Mouse (Mus musculus): Measurements from ENCODE around the gene Clk1. TPM values are rescaled to one million over a fixed set of nuclear protein-coding genes. Genes with fewer than 3 reads are reported as not detected.

The Clk1 gene
- polyA plus RNA-seq (2012; rRNA removed), result 37.5 and 48.1 TPM in 2 replicates

GRCm38 (mm10) chr1:58423371-58424248 lies at the start of gene Clk1:
TSS of gene Clk1 (minus strand) at chr1:58424066.
- peak; percentile 82 to 95 for DNase-seq (ENCODE audit: low read depth in 1 of 2, low spot score in 2 of 2)
- peaks cover 26% of the 10 kb centered on the region for H3K36me3 ChIP-seq (ENCODE audit: control insufficient read depth, insufficient read depth, low read length)
- TF ChIP-seq POLR2A (IDR thresholded peaks at IDR 0.05; ENCODE audit: low read depth, low read length) (peak; percentile 96), CTCF (IDR thresholded peaks at IDR 0.05; ENCODE audit: extremely low read depth, insufficient read depth, insufficient read length, insufficient replicate concordance) (no peak)
- H3K4me1 ChIP-seq (ENCODE audit: control insufficient read depth, insufficient read depth, insufficient read length), result peaks cover 5% of the 10 kb centered on the region
- H3K27ac ChIP-seq (ENCODE audit: insufficient read depth, low read length), result peak within 1 kb of the TSS; percentile 99
- peak within 1 kb of the TSS; percentile 65 for H3K4me3 ChIP-seq (ENCODE audit: extremely low read depth, insufficient read depth, insufficient read length)
- under 1% methylated on average over 79 of the region's 79 CpGs for WGBS
- no peaks in the 10 kb centered on the region; the same call in 1 of the 2 replicates for H3K27me3 ChIP-seq (ENCODE audit: control insufficient read depth, insufficient read depth, low read length)

GRCm38 (mm10) chr1:58465561-58465960 lies 41.7 kb upstream of the Clk1 start:
- no peak for TF ChIP-seq CTCF (IDR thresholded peaks at IDR 0.05; ENCODE audit: extremely low read depth, insufficient read depth, insufficient read length, insufficient replicate concordance)
- TF ChIP-seq POLR2A (IDR thresholded peaks at IDR 0.05; ENCODE audit: low read depth, low read length), result no peak
- Histone ChIP-seq H3K4me3 (ENCODE audit: extremely low read depth, insufficient read depth, insufficient read length) (no peak overlapping the region), H3K36me3 (ENCODE audit: control insufficient read depth, insufficient read depth, low read length) (peaks cover 35% of the 10 kb centered on the region)

GRCm38 (mm10) chr1:58465042-58465441 lies 41.2 kb upstream of the Clk1 start:
- no peaks in the 10 kb centered on the region for H3K27me3 ChIP-seq (ENCODE audit: control insufficient read depth, insufficient read depth, low read length)
- no peak overlapping the region for H3K4me3 ChIP-seq (ENCODE audit: extremely low read depth, insufficient read depth, insufficient read length)
- no peak for DNase-seq (ENCODE audit: low read depth in 1 of 2, low spot score in 2 of 2)
- H3K27ac ChIP-seq (ENCODE audit: insufficient read depth, low read length), result no peak overlapping the region
- 94% methylated on average over 4 of the region's 4 CpGs for WGBS
- peaks cover 35% of the 10 kb centered on the region for H3K36me3 ChIP-seq (ENCODE audit: control insufficient read depth, insufficient read depth, low read length)
- TF ChIP-seq POLR2A (IDR thresholded peaks at IDR 0.05; ENCODE audit: low read depth, low read length) (no peak), CTCF (IDR thresholded peaks at IDR 0.05; ENCODE audit: extremely low read depth, insufficient read depth, insufficient read length, insufficient replicate concordance) (no peak)
- H3K4me1 ChIP-seq (ENCODE audit: control insufficient read depth, insufficient read depth, insufficient read length), result no peaks in the 10 kb centered on the region

More at GRCm38 (mm10) chr1:58465561-58465960, 41.7 kb upstream of the Clk1 start:
- Histone ChIP-seq H3K27ac (ENCODE audit: insufficient read depth, low read length) (no peak overlapping the region), H3K27me3 (ENCODE audit: control insufficient read depth, insufficient read depth, low read length) (no peaks in the 10 kb centered on the region), H3K4me1 (ENCODE audit: control insufficient read depth, insufficient read depth, insufficient read length) (no peaks in the 10 kb centered on the region)
- no peak for DNase-seq (ENCODE audit: low read depth in 1 of 2, low spot score in 2 of 2)
- WGBS, result 94% methylated on average over 4 of the region's 4 CpGs

GRCm38 (mm10) chr1:58463935-58464334 lies 40.1 kb upstream of the Clk1 start:
- no peak for DNase-seq (ENCODE audit: low read depth in 1 of 2, low spot score in 2 of 2)
- 88% methylated on average over 2 of the region's 2 CpGs for WGBS
- no peak overlapping the region for H3K27ac ChIP-seq (ENCODE audit: insufficient read depth, low read length)
- H3K36me3 ChIP-seq (ENCODE audit: control insufficient read depth, insufficient read depth, low read length), result peaks cover 28% of the 10 kb centered on the region
- no peaks in the 10 kb centered on the region for H3K27me3 ChIP-seq (ENCODE audit: control insufficient read depth, insufficient read depth, low read length)
- H3K4me3 ChIP-seq (ENCODE audit: extremely low read depth, insufficient read depth, insufficient read length), result no peak overlapping the region
- no peaks in the 10 kb centered on the region for H3K4me1 ChIP-seq (ENCODE audit: control insufficient read depth, insufficient read depth, insufficient read length)
- no peak for TF ChIP-seq CTCF (IDR thresholded peaks at IDR 0.05; ENCODE audit: extremely low read depth, insufficient read depth, insufficient read length, insufficient replicate concordance)
- no peak for TF ChIP-seq POLR2A (IDR thresholded peaks at IDR 0.05; ENCODE audit: low read depth, low read length)

GRCm38 (mm10) chr1:58460566-58460965 lies 36.7 kb upstream of the Clk1 start:
- 95% methylated on average over 3 of the region's 3 CpGs for WGBS

GRCm38 (mm10) chr1:58458867-58459266 lies 35.0 kb upstream of the Clk1 start:
- no peak for TF ChIP-seq CTCF (IDR thresholded peaks at IDR 0.05; ENCODE audit: extremely low read depth, insufficient read depth, insufficient read length, insufficient replicate concordance)
- TF ChIP-seq POLR2A (IDR thresholded peaks at IDR 0.05; ENCODE audit: low read depth, low read length), result no peak
- no peak overlapping the region for H3K4me3 ChIP-seq (ENCODE audit: extremely low read depth, insufficient read depth, insufficient read length)
- 93% methylated on average over 2 of the region's 2 CpGs for WGBS
- DNase-seq (ENCODE audit: low read depth in 1 of 2, low spot score in 2 of 2), result no peak
- H3K36me3 ChIP-seq (ENCODE audit: control insufficient read depth, insufficient read depth, low read length), result peaks cover 19% of the 10 kb centered on the region
- no peaks in the 10 kb centered on the region for H3K27me3 ChIP-seq (ENCODE audit: control insufficient read depth, insufficient read depth, low read length)
- H3K4me1 ChIP-seq (ENCODE audit: control insufficient read depth, insufficient read depth, insufficient read length), result no peaks in the 10 kb centered on the region
- no peak overlapping the region for H3K27ac ChIP-seq (ENCODE audit: insufficient read depth, low read length)

More at GRCm38 (mm10) chr1:58460566-58460965, 36.7 kb upstream of the Clk1 start:
- H3K36me3 ChIP-seq (ENCODE audit: control insufficient read depth, insufficient read depth, low read length), result peaks cover 27% of the 10 kb centered on the region
- H3K4me1 ChIP-seq (ENCODE audit: control insufficient read depth, insufficient read depth, insufficient read length), result no peaks in the 10 kb centered on the region
- no peak overlapping the region for H3K4me3 ChIP-seq (ENCODE audit: extremely low read depth, insufficient read depth, insufficient read length)
- TF ChIP-seq POLR2A (IDR thresholded peaks at IDR 0.05; ENCODE audit: low read depth, low read length) (no peak), CTCF (IDR thresholded peaks at IDR 0.05; ENCODE audit: extremely low read depth, insufficient read depth, insufficient read length, insufficient replicate concordance) (no peak)
- no peak overlapping the region for H3K27ac ChIP-seq (ENCODE audit: insufficient read depth, low read length)
- no peaks in the 10 kb centered on the region for H3K27me3 ChIP-seq (ENCODE audit: control insufficient read depth, insufficient read depth, low read length)
- DNase-seq (ENCODE audit: low read depth in 1 of 2, low spot score in 2 of 2), result no peak

- peaks cover 16% of the 10 kb centered on the region for H3K36me3 ChIP-seq (ENCODE audit: control insufficient read depth, insufficient read depth, low read length)
- no peak for DNase-seq (ENCODE audit: low read depth in 1 of 2, low spot score in 2 of 2)
- TF ChIP-seq POLR2A (IDR thresholded peaks at IDR 0.05; ENCODE audit: low read depth, low read length) (no peak), CTCF (IDR thresholded peaks at IDR 0.05; ENCODE audit: extremely low read depth, insufficient read depth, insufficient read length, insufficient replicate concordance) (no peak)
- H3K27ac ChIP-seq (ENCODE audit: insufficient read depth, low read length), result no peak overlapping the region
- no peak overlapping the region for H3K4me3 ChIP-seq (ENCODE audit: extremely low read depth, insufficient read depth, insufficient read length)
- no peaks in the 10 kb centered on the region for H3K27me3 ChIP-seq (ENCODE audit: control insufficient read depth, insufficient read depth, low read length)
- 95% methylated on average over 5 of the region's 5 CpGs for WGBS
- no peaks in the 10 kb centered on the region for H3K4me1 ChIP-seq (ENCODE audit: control insufficient read depth, insufficient read depth, insufficient read length)
Observed at GRCm38 (mm10) chr1:58458175-58458574, 34.3 kb upstream of the Clk1 start.

All from spleen, adult 2 months (tissue).